Mouse (Mus musculus) layer of hippocampus, postnatal 36 days (tissue): ENCODE results near the gene Rps6ka5. TPM values are rescaled to one million over a fixed set of nuclear protein-coding genes. Genes with fewer than 3 reads are reported as not detected.

Experiments used
- total RNA-seq, 2 experiments: library from RNA; stranded (reverse); gene quantifications; 2 replicates each; pipeline ENCODE4 v1.2.3; 2021

The Rps6ka5 gene
- total RNA-seq, 2 experiments from 2014 or later: 21.9 to 22.7 TPM

Other genes starting within 250 kb of the Rps6ka5 start
- 100 to 1,000 TPM; 160 to 183 TPM for gene Ttc7b, start 206.2 kb downstream of the Rps6ka5 start, total RNA-seq
- gene Dglucy, start 52.1 kb upstream of the Rps6ka5 start, total RNA-seq: 10 to 100 TPM in 1 of 2 experiments, 1 to 10 TPM in 1; 5.8 to 10.3 TPM
- gene Gpr68, start 181.2 kb upstream of the Rps6ka5 start, total RNA-seq: 10 to 100 TPM; 22.7 to 24.7 TPM